Mouse (Mus musculus): ENCODE data around the gene Ccdc163. TPM values are rescaled to one million over a fixed set of nuclear protein-coding genes. Genes with fewer than 3 reads are reported as not detected.

Ccdc163 gene
- polyA plus RNA-seq, 1 experiment from 2014 or later = 15.9 TPM

GRCm38 (mm10) chr4:116703804-116704203 is 4.5 kb upstream of the Ccdc163 start:
- H3K9me3 ChIP-seq (replicated peaks) = no peaks in the 10 kb centered on the region
- no peak for ATAC-seq (ENCODE audit: insufficient number of reproducible peaks, low FRiP score)
- 31% methylated on average over 6 of the region's 6 CpGs for WGBS

GRCm38 (mm10) chr4:116707666-116708065 is 643 bp upstream of the Ccdc163 start:
- ATAC-seq (ENCODE audit: insufficient number of reproducible peaks, low FRiP score) = no peak
- Histone ChIP-seq H3K4me2 (peak overlapping the region; percentile 71), H3K27me3 (replicated peaks) (no peaks in the 10 kb centered on the region), H3K4me1 (replicated peaks) (peaks cover 9% of the 10 kb centered on the region), H3K9ac (peak overlapping the region; percentile 61), H3K9me3 (replicated peaks) (no peaks in the 10 kb centered on the region), H3K4me3 (peak overlapping the region; percentile 58), H3K36me3 (peaks cover 18% of the 10 kb centered on the region), H3K27ac (ENCODE audit: poor library complexity, severe bottlenecking) (no peak overlapping the region)
- 18% methylated on average over 9 of the region's 9 CpGs for WGBS

More at GRCm38 (mm10) chr4:116703804-116704203, 4.5 kb upstream of the Ccdc163 start:
- peaks cover 4% of the 10 kb centered on the region; the same call in 1 of the 2 replicates for H3K4me1 ChIP-seq (replicated peaks)
- H3K27me3 ChIP-seq (replicated peaks) = no peaks in the 10 kb centered on the region
- no peak overlapping the region for H3K27ac ChIP-seq (ENCODE audit: poor library complexity, severe bottlenecking)
- H3K4me2 ChIP-seq = no peak overlapping the region
- H3K9ac ChIP-seq = no peak overlapping the region
- no peak overlapping the region for H3K4me3 ChIP-seq
- peaks cover 37% of the 10 kb centered on the region for H3K36me3 ChIP-seq

GRCm38 (mm10) chr4:116708791-116709390 is 582 bp downstream of the Ccdc163 start:
- Histone ChIP-seq H3K4me2 (peak overlapping the region; percentile 71), H3K36me3 (peaks cover 12% of the 10 kb centered on the region), H3K9ac (peak overlapping the region; percentile 60), H3K9me3 (replicated peaks) (no peaks in the 10 kb centered on the region), H3K4me1 (replicated peaks) (peaks cover 9% of the 10 kb centered on the region), H3K27ac (ENCODE audit: poor library complexity, severe bottlenecking) (no peak overlapping the region), H3K4me3 (peak overlapping the region; percentile 58), H3K27me3 (replicated peaks) (no peaks in the 10 kb centered on the region)
- WGBS = 8% methylated on average over 9 of the region's 9 CpGs
- no peak for ATAC-seq (ENCODE audit: insufficient number of reproducible peaks, low FRiP score)

GRCm38 (mm10) chr4:116710154-116710553 is 1.8 kb downstream of the Ccdc163 start:
- 87% methylated on average over 2 of the region's 2 CpGs for WGBS
- Histone ChIP-seq H3K27ac (ENCODE audit: poor library complexity, severe bottlenecking) (no peak overlapping the region), H3K4me3 (no peak overlapping the region), H3K4me1 (replicated peaks) (peaks cover 9% of the 10 kb centered on the region), H3K9ac (no peak overlapping the region), H3K36me3 (peaks cover 10% of the 10 kb centered on the region), H3K4me2 (no peak overlapping the region), H3K9me3 (replicated peaks) (no peaks in the 10 kb centered on the region), H3K27me3 (replicated peaks) (no peaks in the 10 kb centered on the region)
- no peak for ATAC-seq (ENCODE audit: insufficient number of reproducible peaks, low FRiP score)

GRCm38 (mm10) chr4:116712536-116712935 is 4.2 kb downstream of the Ccdc163 start:
- H3K36me3 ChIP-seq = peaks cover 11% of the 10 kb centered on the region
- no peak overlapping the region for H3K4me2 ChIP-seq
- H3K4me1 ChIP-seq (replicated peaks) = peaks cover 7% of the 10 kb centered on the region
- no peak overlapping the region for H3K9ac ChIP-seq
- no peak overlapping the region for H3K4me3 ChIP-seq
- H3K27me3 ChIP-seq (replicated peaks) = no peaks in the 10 kb centered on the region
- no peaks in the 10 kb centered on the region for H3K9me3 ChIP-seq (replicated peaks)
- no peak overlapping the region for H3K27ac ChIP-seq (ENCODE audit: poor library complexity, severe bottlenecking)
- ATAC-seq (ENCODE audit: insufficient number of reproducible peaks, low FRiP score) = no peak
- 79% methylated on average over 1 of the region's 1 CpGs for WGBS

- H3K9me3 ChIP-seq (replicated peaks) = no peaks in the 10 kb centered on the region
- no peak overlapping the region for H3K4me2 ChIP-seq
- H3K36me3 ChIP-seq = peaks cover 5% of the 10 kb centered on the region
- H3K4me1 ChIP-seq (replicated peaks) = peaks cover 9% of the 10 kb centered on the region
- H3K27me3 ChIP-seq (replicated peaks) = no peaks in the 10 kb centered on the region
- 13% methylated on average over 3 of the region's 3 CpGs for WGBS
- no peak overlapping the region for H3K27ac ChIP-seq (ENCODE audit: poor library complexity, severe bottlenecking)
- H3K9ac ChIP-seq = no peak overlapping the region
- no peak overlapping the region for H3K4me3 ChIP-seq
- no peak for ATAC-seq (ENCODE audit: insufficient number of reproducible peaks, low FRiP score)
These were observed 11.1 kb downstream of the Ccdc163 start for GRCm38 (mm10) chr4:116719396-116719795.

GRCm38 (mm10) chr4:116720343-116721097 is 12.2 kb downstream of the Ccdc163 start, which contains the start of gene Tesk2:
Tesk2 (plus strand) TSS chr4:116720948.
- Histone ChIP-seq H3K4me2 (peak within 1 kb of the TSS; percentile 93), H3K9me3 (replicated peaks) (no peaks in the 10 kb centered on the region), H3K4me1 (replicated peaks) (peaks cover 9% of the 10 kb centered on the region), H3K9ac (peak within 1 kb of the TSS; percentile 88), H3K36me3 (no peaks in the 10 kb centered on the region), H3K4me3 (peak within 1 kb of the TSS; percentile 90), H3K27me3 (replicated peaks) (no peaks in the 10 kb centered on the region), H3K27ac (ENCODE audit: poor library complexity, severe bottlenecking) (peak within 1 kb of the TSS; percentile 84)
- ATAC-seq (ENCODE audit: insufficient number of reproducible peaks, low FRiP score) = peak; percentile 100
- WGBS = under 1% methylated on average over 29 of the region's 34 CpGs

- WGBS = 0% methylated on average over 29 of the region's 29 CpGs
- H3K9me3 ChIP-seq (replicated peaks) = no peaks in the 10 kb centered on the region
- peak overlapping the region; percentile 93 for H3K4me2 ChIP-seq
- no peak; the same call in 1 of the 2 replicates for ATAC-seq (ENCODE audit: insufficient number of reproducible peaks, low FRiP score)
- peak overlapping the region; percentile 90 for H3K4me3 ChIP-seq
- peaks cover 9% of the 10 kb centered on the region for H3K4me1 ChIP-seq (replicated peaks)
- no peaks in the 10 kb centered on the region for H3K27me3 ChIP-seq (replicated peaks)
- no peaks in the 10 kb centered on the region for H3K36me3 ChIP-seq
- H3K27ac ChIP-seq (ENCODE audit: poor library complexity, severe bottlenecking) = peak overlapping the region; percentile 84
- peak overlapping the region; percentile 88 for H3K9ac ChIP-seq
These were observed 12.9 kb downstream of the Ccdc163 start for GRCm38 (mm10) chr4:116721098-116721628.

GRCm38 (mm10) chr4:116722230-116722629 is 13.9 kb downstream of the Ccdc163 start:
- no peak for ATAC-seq (ENCODE audit: insufficient number of reproducible peaks, low FRiP score)
- Histone ChIP-seq H3K4me1 (replicated peaks) (peaks cover 9% of the 10 kb centered on the region), H3K9me3 (replicated peaks) (no peaks in the 10 kb centered on the region), H3K27ac (ENCODE audit: poor library complexity, severe bottlenecking) (no peak overlapping the region), H3K9ac (peak overlapping the region; percentile 40; the same call in 1 of the 2 replicates), H3K27me3 (replicated peaks) (no peaks in the 10 kb centered on the region), H3K36me3 (no peaks in the 10 kb centered on the region), H3K4me2 (peak overlapping the region; percentile 46), H3K4me3 (no peak overlapping the region)
- 25% methylated on average over 7 of the region's 7 CpGs for WGBS

- WGBS = 79% methylated on average over 5 of the region's 5 CpGs
These were observed 17.1 kb downstream of the Ccdc163 start for GRCm38 (mm10) chr4:116725444-116725843.

GRCm38 (mm10) chr4:116727401-116727800 is 19.1 kb downstream of the Ccdc163 start:
- Histone ChIP-seq H3K4me3 (no peak overlapping the region), H3K9ac (no peak overlapping the region), H3K4me1 (replicated peaks) (peaks cover 10% of the 10 kb centered on the region), H3K9me3 (replicated peaks) (no peaks in the 10 kb centered on the region), H3K27ac (ENCODE audit: poor library complexity, severe bottlenecking) (no peak overlapping the region), H3K27me3 (replicated peaks) (no peaks in the 10 kb centered on the region), H3K4me2 (no peak overlapping the region), H3K36me3 (no peaks in the 10 kb centered on the region)
- 83% methylated on average over 3 of the region's 3 CpGs for WGBS
- ATAC-seq (ENCODE audit: insufficient number of reproducible peaks, low FRiP score) = no peak

More at GRCm38 (mm10) chr4:116725444-116725843, 17.1 kb downstream of the Ccdc163 start:
- no peaks in the 10 kb centered on the region for H3K36me3 ChIP-seq
- H3K4me2 ChIP-seq = no peak overlapping the region
- no peak overlapping the region for H3K4me3 ChIP-seq
- H3K9ac ChIP-seq = no peak overlapping the region
- H3K4me1 ChIP-seq (replicated peaks) = peaks cover 9% of the 10 kb centered on the region
- ATAC-seq (ENCODE audit: insufficient number of reproducible peaks, low FRiP score) = no peak
- no peaks in the 10 kb centered on the region for H3K27me3 ChIP-seq (replicated peaks)
- H3K27ac ChIP-seq (ENCODE audit: poor library complexity, severe bottlenecking) = no peak overlapping the region
- H3K9me3 ChIP-seq (replicated peaks) = no peaks in the 10 kb centered on the region

Data from heart, embryonic 12.5 days (tissue).